Mouse (Mus musculus) lung, postnatal 36 days (tissue): ENCODE results near the gene Ccdc62.

Source experiments
- DNase-seq: peaks from one replicate; pipeline ENCODE4 v3.0.0; 2022; ENCODE audit warnings: mixed read lengths

Gene Ccdc62

GRCm38 (mm10) chr5:123938479-123938878 lies 8.0 kb downstream of the Ccdc62 start:
- no peak for DNase-seq

DNA sequence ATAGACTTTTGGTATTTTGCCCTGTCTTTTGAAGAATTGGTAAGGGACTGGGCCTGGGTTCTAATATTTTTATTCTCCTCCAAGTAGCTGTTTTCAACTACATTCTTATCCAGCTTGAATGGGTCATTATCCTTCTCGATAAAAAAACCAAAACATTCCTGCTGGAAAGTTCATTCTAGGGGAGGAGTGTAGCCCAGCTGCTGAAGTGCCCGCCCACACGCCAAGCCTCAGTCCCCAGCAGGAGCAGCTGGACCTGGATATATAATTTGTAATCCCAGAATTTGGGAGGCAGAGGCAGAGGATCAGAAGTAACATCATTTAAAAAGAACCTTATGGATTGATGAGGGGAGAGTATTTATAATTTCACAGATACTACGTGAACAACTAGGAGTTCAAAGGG lies 16.1 kb downstream of the Ccdc62 start:
- no peak for DNase-seq

DNA sequence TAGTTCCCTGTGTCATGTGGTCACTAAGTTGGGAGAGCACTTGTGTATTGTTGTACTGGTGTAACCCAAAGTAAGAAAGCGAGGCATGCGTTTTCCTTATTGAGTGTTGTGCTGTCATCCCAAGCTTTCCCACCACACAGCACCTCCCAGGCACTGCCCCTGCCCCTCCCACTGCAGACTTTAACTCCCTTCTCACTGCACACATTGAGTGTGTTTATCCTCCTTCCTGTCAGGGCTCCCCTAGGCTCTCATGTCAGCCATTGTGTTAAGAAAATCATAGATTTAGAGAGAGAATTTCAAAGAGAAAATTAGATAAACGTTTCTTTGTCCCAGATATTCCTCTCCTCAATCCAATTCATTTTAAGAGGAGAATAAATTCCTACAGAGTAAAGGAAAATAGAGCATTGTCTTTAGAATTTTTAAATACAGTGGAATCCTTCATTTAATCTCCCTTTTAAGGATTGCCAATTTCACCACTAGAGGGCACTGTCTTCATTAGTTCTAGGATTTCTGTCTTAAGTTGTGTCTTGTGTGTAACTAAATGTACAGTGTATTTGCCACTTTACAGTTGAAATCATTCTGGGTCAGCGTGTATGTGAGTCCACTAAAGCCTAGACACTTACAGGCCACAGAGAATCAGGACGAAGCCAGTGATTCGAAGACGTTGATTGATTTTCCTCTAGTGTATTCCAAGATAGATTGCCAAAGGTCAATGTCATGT lies 16.7 kb downstream of the Ccdc62 start:
- DNase-seq, result peak; percentile 84

DNA sequence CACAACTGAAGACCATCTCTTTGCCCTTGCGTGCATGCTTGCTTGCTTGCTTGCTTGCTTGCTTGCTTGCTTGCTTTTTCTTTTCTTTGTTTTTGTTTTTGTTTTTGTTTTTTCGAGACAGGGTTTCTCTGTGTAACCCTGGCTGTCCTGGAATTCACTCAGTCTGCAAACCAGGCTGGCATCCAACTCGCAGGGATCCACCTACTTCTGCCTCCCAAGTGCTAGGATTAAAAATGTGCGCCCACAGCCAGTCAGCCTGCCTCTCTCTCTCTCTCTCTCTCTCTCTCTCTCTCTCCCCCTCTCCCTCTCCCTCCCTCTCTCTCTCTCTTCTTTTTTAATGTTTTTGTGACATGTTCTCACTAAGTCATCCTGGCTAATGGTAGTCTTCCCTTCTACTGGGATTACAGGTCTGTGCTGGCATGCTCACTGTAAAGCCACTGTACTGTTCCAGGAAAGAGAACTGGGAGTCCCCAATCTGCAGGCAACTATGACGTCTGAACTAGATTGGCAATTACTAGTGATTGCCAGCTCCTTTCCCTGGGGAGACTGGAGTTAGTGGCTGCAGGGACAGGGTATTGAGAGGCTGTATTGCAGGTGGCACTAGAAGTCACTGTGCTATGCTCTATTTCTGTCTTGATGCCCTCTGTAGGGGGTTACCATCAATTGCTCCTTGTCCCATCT lies 22.0 kb downstream of the Ccdc62 start:
- no peak for DNase-seq

GRCm38 (mm10) chr5:123957213-123957612 lies 26.7 kb downstream of the Ccdc62 start:
- no peak for DNase-seq

GRCm38 (mm10) chr5:123959018-123959417 lies 28.5 kb downstream of the Ccdc62 start:
- DNase-seq, result no peak

DNA sequence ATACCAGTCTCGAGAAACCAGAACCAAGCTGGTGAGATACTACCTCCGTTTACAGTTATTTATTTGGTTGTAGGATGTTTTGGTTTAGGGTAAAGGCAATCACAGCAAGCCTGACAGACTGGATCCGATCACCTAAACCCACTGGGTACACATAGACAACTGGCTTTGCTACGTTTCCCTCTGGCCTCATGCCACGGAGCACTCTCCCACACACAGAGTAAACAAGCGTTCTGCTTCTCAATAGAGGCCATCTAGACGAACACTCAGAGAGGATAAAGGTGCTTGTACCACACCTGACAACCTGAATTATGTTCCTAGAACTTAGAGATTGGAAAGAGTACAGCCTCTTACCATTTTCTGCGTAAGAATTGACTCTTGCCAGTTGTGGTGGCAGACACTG lies 29.6 kb downstream of the Ccdc62 start:
- DNase-seq, result peak; percentile 48

DNA sequence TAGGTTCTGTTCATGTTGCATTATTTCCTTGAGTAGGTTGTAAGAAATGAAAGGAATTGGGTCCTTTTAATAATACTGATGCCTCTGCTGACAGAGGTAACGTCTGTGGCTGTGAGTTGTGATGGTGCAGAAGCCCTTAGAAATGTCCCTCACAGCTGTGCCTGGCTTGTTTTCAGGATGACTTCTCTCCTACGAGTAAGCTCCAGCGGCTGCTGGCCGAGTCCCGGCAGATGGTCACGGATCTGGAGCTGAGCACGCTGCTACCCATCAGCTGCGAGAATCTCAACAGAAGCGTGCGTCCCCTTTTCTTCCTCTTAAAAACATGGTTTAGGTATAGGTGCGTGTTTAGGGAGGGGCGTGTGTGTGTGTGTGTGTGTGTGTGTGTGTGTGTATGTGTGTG lies 30.6 kb downstream of the Ccdc62 start:
- no peak for DNase-seq

GRCm38 (mm10) chr5:123964208-123964607 lies 33.7 kb downstream of the Ccdc62 start:
- no peak for DNase-seq

DNA sequence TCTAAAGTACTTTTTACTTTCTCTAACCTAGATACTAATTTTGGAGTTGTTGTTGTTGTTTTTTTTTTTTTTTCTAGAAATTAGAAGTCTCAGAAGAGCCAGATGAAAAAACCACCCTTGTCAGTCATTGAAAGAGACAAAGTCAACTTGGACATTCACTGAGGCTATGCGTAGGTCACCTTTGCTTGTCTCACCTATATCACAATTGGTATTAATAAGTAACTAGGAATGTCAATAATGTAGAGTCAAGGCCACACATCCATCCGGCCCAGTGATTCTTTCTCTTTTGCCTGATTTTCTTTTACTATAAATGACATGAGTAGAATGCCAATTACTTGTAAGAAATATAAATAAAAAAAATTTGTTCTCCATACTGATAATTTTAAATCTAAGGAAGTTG lies 36.3 kb downstream of the Ccdc62 start:
- DNase-seq, result no peak

DNA sequence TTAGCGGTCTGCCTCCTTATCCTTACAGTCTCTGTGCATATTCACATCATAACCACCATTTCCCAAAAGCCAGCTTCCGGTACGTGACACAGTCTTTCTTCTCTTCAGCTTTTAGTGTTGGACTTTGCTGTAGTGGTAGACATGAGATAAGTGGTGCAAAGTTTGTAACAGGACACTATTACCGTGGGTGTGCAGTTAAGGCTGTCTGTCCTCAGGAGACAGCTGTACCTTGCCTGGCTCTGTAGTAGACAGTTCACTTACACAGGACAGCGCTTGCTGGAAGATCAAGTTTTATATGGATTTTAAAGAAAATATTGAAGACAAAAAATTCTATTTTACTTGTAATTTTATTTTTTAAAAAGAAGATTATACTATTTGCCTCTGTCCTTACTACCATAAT lies 38.0 kb downstream of the Ccdc62 start:
- no peak for DNase-seq

GRCm38 (mm10) chr5:123969216-123969615 lies 38.7 kb downstream of the Ccdc62 start:
- DNase-seq, result no peak

- no peak for DNase-seq
Measured at GRCm38 (mm10) chr5:123970576-123970975, 40.1 kb downstream of the Ccdc62 start.

GRCm38 (mm10) chr5:123972453-123972852 lies 42.0 kb downstream of the Ccdc62 start:
- no peak for DNase-seq

GRCm38 (mm10) chr5:123973299-123974178 lies 43.1 kb downstream of the Ccdc62 start, which contains the start of gene Hip1r:
TSS of gene Hip1r (plus strand) at chr5:123973628.
- DNase-seq, result peak; percentile 92

DNA sequence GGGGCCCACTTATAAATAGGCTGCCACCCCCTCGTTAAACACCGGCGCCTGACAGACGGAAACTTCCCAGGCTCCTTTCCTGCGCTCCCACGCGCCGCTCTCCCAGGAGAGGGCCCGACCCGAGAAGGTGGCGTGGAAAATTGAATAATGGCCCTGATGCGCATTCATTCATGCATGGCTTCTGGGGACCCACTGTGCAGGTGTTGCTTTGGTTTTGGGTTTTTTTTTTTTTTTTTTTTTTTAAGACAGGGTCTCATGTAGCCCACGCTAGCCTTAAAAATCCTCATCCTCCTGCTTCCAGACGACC lies 43.7 kb downstream of the Ccdc62 start:
- DNase-seq, result peak; percentile 40

GRCm38 (mm10) chr5:123974616-123975111 lies 44.2 kb downstream of the Ccdc62 start:
- peak; percentile 79 for DNase-seq

DNA sequence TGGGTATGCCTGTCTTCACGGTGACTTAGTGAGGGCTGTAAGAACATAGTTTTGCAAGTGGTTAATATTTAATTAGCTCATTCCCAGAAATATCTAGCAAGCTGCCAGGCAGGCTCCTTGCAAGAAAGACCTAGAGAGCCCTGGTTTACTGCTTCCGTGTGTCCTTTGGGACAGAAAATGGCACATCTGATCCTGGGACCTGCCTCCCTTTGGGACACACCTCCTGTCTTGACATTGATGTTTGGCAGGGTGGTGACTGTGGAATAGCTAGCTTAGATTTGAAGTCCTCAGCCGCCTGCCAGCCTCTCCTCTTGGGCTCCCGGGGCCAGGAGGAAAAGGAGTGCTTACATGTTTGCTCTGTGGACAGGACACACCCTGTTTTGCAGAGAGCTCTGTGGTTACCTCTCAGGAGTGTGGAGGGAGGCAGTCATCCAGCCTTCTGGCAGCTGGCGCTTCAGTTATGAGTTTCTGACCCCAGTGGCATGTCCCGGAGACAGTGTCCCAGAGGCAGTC lies 45.2 kb downstream of the Ccdc62 start:
- DNase-seq, result peak; percentile 80

DNA sequence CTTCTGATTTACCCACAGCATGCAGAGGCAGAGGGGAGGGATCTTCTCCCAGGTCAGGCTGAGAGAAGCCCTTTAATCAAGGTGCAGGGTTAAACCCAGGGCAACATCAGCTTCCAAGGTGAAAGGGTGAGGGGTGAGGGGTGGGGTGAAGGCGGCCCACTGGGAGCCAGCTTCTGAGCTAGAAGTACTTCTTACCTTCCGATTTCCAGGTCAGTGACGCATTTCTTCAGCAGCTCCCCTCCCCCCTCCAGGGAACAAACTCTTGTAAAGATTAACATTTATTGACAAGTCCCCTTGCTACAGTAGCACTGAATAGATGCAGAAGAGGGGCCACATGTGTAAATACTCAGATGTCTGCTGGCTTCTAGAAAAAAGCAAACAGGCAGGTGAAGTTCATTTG lies 46.8 kb downstream of the Ccdc62 start:
- peak; percentile 56 for DNase-seq

DNA sequence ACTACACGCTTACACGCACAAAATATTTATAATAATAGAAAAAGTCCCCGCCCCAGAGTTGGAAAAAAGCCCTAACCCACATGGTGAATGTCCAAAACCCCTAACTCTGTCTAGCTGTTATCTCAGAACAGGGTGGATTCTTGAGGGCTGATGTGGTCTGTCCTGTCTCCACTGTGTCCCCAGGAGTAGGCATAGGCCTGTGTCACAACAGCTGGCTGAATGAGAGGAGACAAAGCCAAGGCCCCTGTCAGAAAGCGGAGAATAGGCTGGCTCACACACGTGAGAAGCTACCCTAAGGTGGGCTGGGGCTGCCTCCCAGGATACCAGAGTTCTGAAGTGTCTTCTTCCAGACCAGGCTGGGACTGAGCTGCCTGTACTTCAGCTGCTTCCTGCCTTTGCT lies 47.7 kb downstream of the Ccdc62 start:
- DNase-seq, result no peak

GRCm38 (mm10) chr5:123979221-123979979 lies 48.9 kb downstream of the Ccdc62 start:
- no peak for DNase-seq

GRCm38 (mm10) chr5:123979980-123980369 lies 49.5 kb downstream of the Ccdc62 start:
- no peak for DNase-seq
